Mouse (Mus musculus) C2C12 (cell line): ENCODE results near the gene Uba52. TPM values are rescaled to one million over a fixed set of nuclear protein-coding genes. Genes with fewer than 3 reads are reported as not detected.

Experiments
- H3K27me3 ChIP-seq: one replicate; pipeline ENCODE4 v1.6.1; 2011; ENCODE audit not compliant: control insufficient read depth, insufficient read depth, insufficient read length
- H3K36me3 ChIP-seq: one replicate; pipeline ENCODE4 v1.6.1; 2011; ENCODE audit not compliant: control insufficient read depth, insufficient read depth
- H3K4me3 ChIP-seq: one replicate; pipeline ENCODE4 v1.5.1; 2011; ENCODE audit warnings: mild to moderate bottlenecking, control low read depth; ENCODE audit not compliant: poor library complexity, insufficient read depth, severe bottlenecking
- H3K79me2 ChIP-seq: one replicate; pipeline ENCODE4 v1.6.1; 2011; ENCODE audit not compliant: control insufficient read depth, insufficient read depth
- H3K79me3 ChIP-seq: one replicate; pipeline ENCODE4 v1.6.1; 2011; ENCODE audit warnings: low read depth, control low read depth
- H3ac ChIP-seq: one replicate; pipeline ENCODE3; 2011; ENCODE audit warnings: low read depth; ENCODE audit not compliant: control insufficient read depth, insufficient read length
- CEBPB ChIP-seq: IDR thresholded peaks from one replicate; pipeline ENCODE4 v1.6.1; 2011; ENCODE audit warnings: low read depth, mild to moderate bottlenecking, control low read depth, moderate library complexity
- CTCF ChIP-seq: IDR thresholded peaks from one replicate; pipeline ENCODE4 v1.5.1; 2011; ENCODE audit not compliant: control insufficient read depth, insufficient read depth, insufficient read length
- FOSL1 ChIP-seq: IDR thresholded peaks from one replicate; pipeline ENCODE4 v1.8.0; 2011; ENCODE audit warnings: mild to moderate bottlenecking, low read length; ENCODE audit not compliant: poor library complexity, insufficient read depth, severe bottlenecking
- MAX ChIP-seq: IDR thresholded peaks from one replicate; pipeline ENCODE4 v1.6.1; 2011; ENCODE audit warnings: mild to moderate bottlenecking, control low read depth
- MYOD1 ChIP-seq: IDR thresholded peaks from one replicate; pipeline ENCODE4 v1.6.1; 2011; ENCODE audit warnings: low read depth; ENCODE audit not compliant: control insufficient read depth, insufficient read length
- MYOG ChIP-seq: IDR thresholded peaks from one replicate; pipeline ENCODE4 v1.6.1; 2011; ENCODE audit not compliant: control insufficient read depth, insufficient read length; ENCODE audit errors: extremely low read depth
- USF1 ChIP-seq: IDR thresholded peaks from one replicate; pipeline ENCODE4 v1.6.1; 2011; ENCODE audit warnings: low read depth, mild to moderate bottlenecking, control low read depth, moderate library complexity
- polyA plus RNA-seq: library from polyadenylated mRNA; unstranded; fragments of >200 nt; fragmentation: generic; extraction: Trizol; gene quantifications from one replicate; pipeline ENCODE4 v1.2.1, GENCODE M21; 2012; ENCODE audit warnings: missing spikeins

Uba52 gene
- polyA plus RNA-seq, 1 experiment: 1,556 TPM

DNA sequence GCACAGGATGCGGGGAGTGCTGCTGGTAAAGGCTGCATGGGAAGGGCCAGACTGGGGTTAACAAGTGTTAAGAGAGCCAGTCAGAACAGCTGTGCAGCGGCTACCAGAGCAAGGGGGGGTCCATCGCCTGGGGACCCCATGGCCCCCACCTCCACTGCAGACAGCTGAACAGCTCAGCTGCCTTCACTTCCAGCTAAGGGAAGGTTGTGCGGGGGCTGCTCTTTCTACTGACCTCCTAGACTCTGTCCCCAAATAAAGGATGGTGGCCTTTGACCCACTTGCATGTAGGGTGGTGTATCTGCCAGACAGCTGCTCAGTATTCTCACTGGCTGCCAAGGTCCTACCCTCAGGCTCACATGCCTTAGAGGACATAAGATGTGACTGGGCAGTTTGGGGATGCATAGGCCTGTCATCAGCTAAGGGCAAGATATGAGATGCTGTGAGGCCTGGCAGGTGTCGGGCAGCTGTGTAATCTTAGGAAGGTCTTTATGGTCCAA is 43.3 kb downstream of the Uba52 start:
- TF ChIP-seq MYOD1: peak; percentile 74
- no peak for TF ChIP-seq CTCF
- TF ChIP-seq MAX: no peak
- TF ChIP-seq USF1: no peak
- TF ChIP-seq FOSL1: no peak
- Histone ChIP-seq H3K36me3 (peaks cover 20% of the 10 kb centered on the region), H3ac (no peak overlapping the region), H3K79me2 (peaks cover 92% of the 10 kb centered on the region), H3K27me3 (no peaks in the 10 kb centered on the region), H3K4me3 (no peak overlapping the region), H3K79me3 (peaks cover 52% of the 10 kb centered on the region)

DNA sequence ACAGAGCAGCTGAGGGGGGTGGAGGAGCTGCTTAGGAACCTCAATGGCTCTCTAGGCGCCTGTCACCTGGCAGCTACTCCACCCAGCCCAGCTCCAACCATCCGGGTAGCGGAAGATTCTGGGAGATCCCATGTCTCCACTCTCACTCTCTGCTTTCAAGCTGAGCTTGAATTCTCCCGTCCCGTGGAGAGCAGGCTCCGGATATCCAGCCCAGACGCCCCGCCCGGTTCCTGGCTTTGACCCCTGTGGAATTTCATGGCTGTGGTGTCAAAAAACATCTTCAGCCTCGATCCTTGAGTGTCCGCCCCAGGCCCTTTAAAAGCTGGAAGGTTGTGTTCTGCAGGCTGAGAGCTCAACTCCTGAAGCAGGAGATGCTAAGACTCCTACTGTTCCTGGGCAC is 43.8 kb downstream of the Uba52 start:
- peaks cover 47% of the 10 kb centered on the region for H3K79me3 ChIP-seq
- H3K4me3 ChIP-seq: no peak overlapping the region
- H3K36me3 ChIP-seq: peaks cover 19% of the 10 kb centered on the region
- H3ac ChIP-seq: peak overlapping the region; percentile 14
- TF ChIP-seq USF1: no peak
- TF ChIP-seq FOSL1: no peak
- no peak for TF ChIP-seq CEBPB
- no peak for TF ChIP-seq MYOG
- no peak for TF ChIP-seq MYOD1
- peaks cover 87% of the 10 kb centered on the region for H3K79me2 ChIP-seq
- H3K27me3 ChIP-seq: no peaks in the 10 kb centered on the region

DNA sequence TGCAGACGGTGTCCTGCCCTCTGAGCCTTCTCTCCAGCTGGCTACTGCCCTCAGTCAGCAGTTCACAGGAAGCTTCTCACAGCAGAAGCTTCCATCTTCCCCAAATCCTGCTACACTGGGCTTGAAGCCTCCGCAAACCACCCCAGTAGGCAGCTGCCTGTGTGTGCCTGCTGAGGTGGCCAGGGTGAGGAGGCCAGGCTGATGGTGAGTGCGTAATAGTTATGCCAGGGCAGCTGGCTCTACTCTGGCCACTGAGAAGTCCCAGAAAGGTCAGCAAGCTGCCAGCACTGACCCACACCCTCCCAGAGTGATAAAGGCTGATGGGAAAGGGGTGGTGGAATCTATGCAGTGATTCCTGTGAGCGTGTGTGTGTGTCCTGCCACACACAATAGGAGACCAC is 44.3 kb downstream of the Uba52 start:
- peaks cover 18% of the 10 kb centered on the region for H3K36me3 ChIP-seq
- H3K27me3 ChIP-seq: no peaks in the 10 kb centered on the region
- peaks cover 83% of the 10 kb centered on the region for H3K79me2 ChIP-seq
- no peak overlapping the region for H3K4me3 ChIP-seq
- TF ChIP-seq FOSL1 (no peak), CTCF (no peak), MAX (no peak), CEBPB (no peak), USF1 (no peak), MYOD1 (no peak), MYOG (no peak)
- peaks cover 43% of the 10 kb centered on the region for H3K79me3 ChIP-seq
- H3ac ChIP-seq: peak overlapping the region; percentile 14

DNA sequence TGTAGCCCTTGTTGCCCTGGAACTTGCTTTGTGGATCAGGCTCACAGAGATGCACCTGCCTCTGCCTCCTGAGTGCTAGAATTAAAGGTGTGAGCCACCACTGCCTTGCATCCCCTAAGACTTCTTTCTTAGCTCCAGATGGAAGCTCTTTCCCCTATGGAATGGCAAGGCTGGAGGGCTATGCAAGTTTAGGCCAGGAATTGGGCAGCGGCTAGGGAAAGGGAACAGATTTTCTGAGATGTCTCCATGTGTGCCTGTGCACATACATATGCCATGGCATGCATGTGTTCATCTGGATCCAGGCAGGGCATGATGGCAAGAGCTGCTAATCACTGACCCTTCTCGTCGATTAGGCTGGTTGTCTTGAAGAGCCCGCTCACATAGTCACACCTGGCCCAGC is 44.9 kb downstream of the Uba52 start:
- peaks cover 82% of the 10 kb centered on the region for H3K79me2 ChIP-seq
- H3K79me3 ChIP-seq: peaks cover 37% of the 10 kb centered on the region
- TF ChIP-seq CTCF (no peak), MYOG (no peak), MAX (no peak), FOSL1 (no peak), CEBPB (no peak), USF1 (no peak), MYOD1 (no peak)
- H3K36me3 ChIP-seq: peaks cover 12% of the 10 kb centered on the region
- no peak overlapping the region for H3K4me3 ChIP-seq
- H3ac ChIP-seq: no peak overlapping the region
- H3K27me3 ChIP-seq: no peaks in the 10 kb centered on the region

DNA sequence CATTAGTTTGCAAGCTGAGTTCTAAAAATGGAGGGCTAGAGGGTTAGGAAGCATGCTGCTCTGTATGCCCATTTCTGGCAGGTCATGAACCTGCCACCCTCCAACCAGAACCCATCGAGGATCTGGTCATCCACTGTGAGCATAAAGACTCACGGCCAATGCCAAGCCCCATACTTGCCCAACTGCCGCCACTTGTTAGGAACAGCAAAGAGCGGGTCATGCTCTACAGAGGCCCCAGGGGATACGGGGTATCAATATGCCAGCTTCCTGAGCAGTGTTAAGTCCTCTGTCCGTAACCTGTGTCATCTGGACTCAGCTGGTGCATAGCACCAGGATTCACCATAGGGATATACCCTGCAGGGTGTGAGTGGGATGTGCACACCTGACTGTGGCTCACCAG is 46.4 kb downstream of the Uba52 start:
- Histone ChIP-seq H3K79me2 (peaks cover 76% of the 10 kb centered on the region), H3K4me3 (no peak overlapping the region), H3K36me3 (peaks cover 14% of the 10 kb centered on the region), H3K27me3 (no peaks in the 10 kb centered on the region), H3ac (no peak overlapping the region), H3K79me3 (peaks cover 28% of the 10 kb centered on the region)
- TF ChIP-seq MYOD1 (no peak), CEBPB (no peak), USF1 (no peak), MYOG (no peak), FOSL1 (no peak), CTCF (no peak), MAX (no peak)

DNA sequence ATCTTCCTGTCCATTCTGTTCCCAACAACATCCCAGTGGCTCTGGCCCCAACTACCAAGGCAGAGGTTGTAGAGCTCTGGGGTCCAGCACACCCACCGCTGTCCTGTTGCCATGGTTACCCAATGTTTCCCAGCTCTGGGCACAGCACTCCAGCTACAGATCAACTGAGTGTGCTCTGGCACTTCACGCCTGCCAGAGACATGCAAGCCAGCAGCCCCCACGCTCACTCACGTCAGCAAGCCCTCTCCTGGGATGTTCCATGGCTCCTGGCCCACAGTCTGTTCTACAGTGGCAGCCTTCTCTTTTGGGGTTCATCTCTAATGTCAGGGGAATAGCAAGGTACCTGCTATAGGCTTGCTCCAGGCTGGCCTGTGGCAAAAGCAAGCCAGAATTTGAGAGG is 47.3 kb downstream of the Uba52 start:
- Histone ChIP-seq H3K36me3 (peaks cover 20% of the 10 kb centered on the region), H3K27me3 (no peaks in the 10 kb centered on the region), H3K79me3 (peaks cover 21% of the 10 kb centered on the region), H3K79me2 (peaks cover 76% of the 10 kb centered on the region), H3ac (no peak overlapping the region), H3K4me3 (no peak overlapping the region)
- TF ChIP-seq USF1: no peak
- no peak for TF ChIP-seq FOSL1
- no peak for TF ChIP-seq MYOG
- TF ChIP-seq CEBPB: no peak
- no peak for TF ChIP-seq MYOD1
- TF ChIP-seq CTCF: no peak
- no peak for TF ChIP-seq MAX
